Mouse (Mus musculus) heart, embryonic 11.5 days (tissue): ENCODE measurements at regions not wholly inside any gene's neighbourhood (a gene's known extent, or its start where the extent isn't known, plus 50 kb on each side); places are given as distances from the start of the nearest gene placed in this dataset.

ENCODE experiments used
- ATAC-seq: fragments of 200-750 bp; cut with Nextera tagmentation; replicated peaks from 2 replicates; pipeline ENCODE4 v1.8.0; 2017; ENCODE audit warnings: moderate library complexity; ENCODE audit not compliant: insufficient number of reproducible peaks, low FRiP score, low TSS enrichment
- H3K27ac ChIP-seq: fragments of 300-500 bp; sonication (generic); 2 replicates; pipeline ENCODE4 v1.5.1; 2014; ENCODE audit warnings: mild to moderate bottlenecking, low read depth, low read length
- H3K27me3 ChIP-seq: fragments of 300-500 bp; sonication (generic); 2 replicates; pipeline ENCODE4 v1.6.1; 2014; ENCODE audit warnings: mild to moderate bottlenecking, low read length, mixed read lengths; ENCODE audit not compliant: control insufficient read depth, insufficient read depth
- H3K36me3 ChIP-seq: fragments of 300-500 bp; sonication (generic); 2 replicates; pipeline ENCODE4 v1.6.1; 2014; ENCODE audit warnings: mild to moderate bottlenecking, low read length, moderate library complexity, mixed read lengths; ENCODE audit not compliant: control insufficient read depth, insufficient read depth
- H3K4me1 ChIP-seq: fragments of 300-500 bp; sonication (generic); 2 replicates; pipeline ENCODE4 v1.6.1; 2014; ENCODE audit warnings: low read length; ENCODE audit not compliant: control insufficient read depth, insufficient read depth
- H3K4me2 ChIP-seq: fragments of 300-500 bp; sonication (generic); 2 replicates; pipeline ENCODE4 v1.6.1; 2014; ENCODE audit warnings: mild to moderate bottlenecking, moderate library complexity
- H3K4me3 ChIP-seq: fragments of 300-500 bp; sonication (generic); 2 replicates; pipeline ENCODE4 v1.5.1; 2014; ENCODE audit warnings: low read depth, low read length
- H3K9ac ChIP-seq: fragments of 300-500 bp; sonication (generic); 2 replicates; pipeline ENCODE4 v1.6.1; 2014; ENCODE audit warnings: mild to moderate bottlenecking, low read depth, low read length, moderate library complexity
- H3K9me3 ChIP-seq: fragments of 300-500 bp; sonication (generic); replicated peaks from 2 replicates; pipeline ENCODE4 v1.6.1; 2016; ENCODE audit warnings: low read length; ENCODE audit not compliant: control insufficient read depth
- WGBS: fragments of 180-500 bp; shearing (Covaris S2); extraction: QIAGEN DNeasy Blood & Tissue Kit; methylation state at CpG from one replicate; pipeline ENCODE4 v1.1.7; 2014; ENCODE audit not compliant: insufficient replicate concordance; 5-methylcytosine and 5-hydroxymethylcytosine counted together

DNA sequence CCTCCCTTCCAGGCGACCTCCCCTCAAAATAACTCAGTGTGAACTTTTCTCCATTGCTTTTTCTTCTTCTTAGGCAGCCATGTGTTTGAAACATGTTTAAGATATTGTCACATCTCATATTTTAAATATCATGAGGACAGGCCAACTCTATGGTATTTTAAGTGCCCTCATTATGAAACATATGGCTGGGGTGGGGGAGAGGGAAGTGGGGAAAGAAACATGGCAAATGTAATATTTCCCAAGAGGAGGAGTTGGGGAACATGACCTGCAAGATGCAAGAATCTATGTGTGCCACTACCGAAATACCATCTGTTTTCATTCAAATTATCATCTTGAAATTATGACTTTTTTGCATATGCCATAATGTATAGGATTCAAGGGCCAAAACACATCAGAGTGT is 1095.5 kb downstream of the Agbl1 start:
- WGBS, result 63% methylated on average over 2 of the region's 2 CpGs
- no peaks in the 10 kb centered on the region for H3K27me3 ChIP-seq
- no peak overlapping the region for H3K27ac ChIP-seq
- ATAC-seq, result no peak
- no peak overlapping the region for H3K9ac ChIP-seq
- no peaks in the 10 kb centered on the region for H3K36me3 ChIP-seq
- H3K4me1 ChIP-seq, result no peaks in the 10 kb centered on the region
- H3K9me3 ChIP-seq, result no peaks in the 10 kb centered on the region
- H3K4me3 ChIP-seq, result no peak overlapping the region
- H3K4me2 ChIP-seq, result no peak overlapping the region

DNA sequence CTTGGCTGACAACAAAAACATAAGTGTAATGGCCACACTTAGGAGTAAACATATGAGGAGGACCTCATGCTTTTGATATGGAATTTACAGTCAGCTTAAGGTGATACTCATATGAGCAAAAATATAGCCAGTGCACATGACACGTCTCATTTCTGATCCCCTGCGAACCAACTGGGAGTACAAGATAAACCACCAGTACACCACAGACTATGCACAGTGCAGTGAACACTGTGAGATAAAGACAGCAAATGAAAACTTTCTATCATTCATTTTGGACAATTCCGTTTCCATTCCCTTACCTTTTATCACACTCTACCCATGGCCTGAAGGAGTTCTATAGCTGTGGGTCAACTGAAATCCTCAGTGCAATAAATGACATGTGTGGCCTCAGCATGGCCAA is 1097.1 kb downstream of the Agbl1 start:
- H3K4me1 ChIP-seq, result no peaks in the 10 kb centered on the region
- H3K27me3 ChIP-seq, result no peaks in the 10 kb centered on the region
- H3K4me2 ChIP-seq, result no peak overlapping the region
- no peaks in the 10 kb centered on the region for H3K36me3 ChIP-seq
- H3K9ac ChIP-seq, result no peak overlapping the region
- no peaks in the 10 kb centered on the region for H3K9me3 ChIP-seq
- WGBS, result 84% methylated on average over 3 of the region's 3 CpGs
- no peak for ATAC-seq
- no peak overlapping the region for H3K4me3 ChIP-seq
- no peak overlapping the region for H3K27ac ChIP-seq

DNA sequence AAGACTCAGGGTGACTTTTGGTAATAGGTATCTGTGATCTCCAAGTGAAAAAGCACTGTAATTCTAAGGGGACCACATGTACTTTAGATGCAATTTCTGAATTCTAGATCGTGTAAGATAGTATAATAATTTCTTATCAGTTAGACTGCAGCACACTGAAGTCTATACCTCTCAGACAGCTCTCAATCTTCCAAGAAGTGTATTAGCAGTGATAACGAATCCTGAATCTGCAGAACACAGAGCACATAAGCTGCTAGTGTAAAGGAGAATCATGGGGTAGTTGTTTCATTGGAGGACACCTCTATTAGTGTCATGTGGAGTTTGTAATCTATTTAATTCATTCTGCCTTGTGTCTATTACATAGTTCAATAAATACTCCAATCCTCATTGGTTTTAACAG is 1097.8 kb downstream of the Agbl1 start:
- H3K9ac ChIP-seq, result no peak overlapping the region
- H3K4me3 ChIP-seq, result no peak overlapping the region
- no peaks in the 10 kb centered on the region for H3K9me3 ChIP-seq
- H3K4me2 ChIP-seq, result no peak overlapping the region
- WGBS, result 51% methylated on average over 2 of the region's 2 CpGs
- no peak overlapping the region for H3K27ac ChIP-seq
- no peaks in the 10 kb centered on the region for H3K27me3 ChIP-seq
- ATAC-seq, result no peak
- H3K4me1 ChIP-seq, result no peaks in the 10 kb centered on the region
- H3K36me3 ChIP-seq, result no peaks in the 10 kb centered on the region

DNA sequence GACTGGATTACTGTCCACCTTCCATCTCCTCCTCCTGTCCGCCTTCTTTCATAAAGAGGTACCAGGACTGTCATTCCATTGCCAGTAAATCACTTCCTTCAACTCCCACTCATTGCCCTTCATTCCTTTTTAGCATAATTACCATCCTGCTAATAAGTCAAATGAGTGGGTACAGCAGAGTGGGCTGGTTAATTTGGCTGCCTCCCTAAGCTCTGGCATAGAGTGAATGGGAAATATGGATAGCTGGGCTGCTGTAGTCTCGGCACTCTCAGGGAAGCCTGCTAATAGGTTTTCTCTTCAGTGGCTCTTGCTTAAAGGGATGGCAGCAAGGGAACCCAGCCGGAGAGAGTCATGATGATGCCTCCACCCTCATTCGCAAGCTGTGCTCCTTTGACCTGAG is 1108.9 kb downstream of the Agbl1 start:
- 87% methylated on average over 4 of the region's 4 CpGs for WGBS
- Histone ChIP-seq H3K36me3 (no peaks in the 10 kb centered on the region), H3K9ac (no peak overlapping the region), H3K27me3 (no peaks in the 10 kb centered on the region), H3K4me2 (no peak overlapping the region), H3K4me3 (no peak overlapping the region), H3K9me3 (no peaks in the 10 kb centered on the region), H3K27ac (no peak overlapping the region), H3K4me1 (no peaks in the 10 kb centered on the region)
- no peak for ATAC-seq
